Mouse (Mus musculus) gonadal fat pad, adult 2 months (tissue): ENCODE data around the gene Cdk2. TPM values are rescaled to one million over a fixed set of nuclear protein-coding genes. Genes with fewer than 3 reads are reported as not detected.
A peak's percentile ranks its signal among the peaks of the same experiment; 100 is the strongest.
"Not testable (repeated sequence)": the region's sequence is repeated elsewhere in the genome, so short reads cannot be mapped to it uniquely, and the experiment has no call there.

ENCODE experiments used
- DNase-seq: peaks from one replicate; pipeline ENCODE4 v3.0.0-alpha.2; 2012; ENCODE audit warnings: low read depth
- polyA plus RNA-seq: library from polyadenylated mRNA; depleted of rRNA; stranded (reverse); fragments of >200 nt; gene quantifications from 2 replicates; pipeline ENCODE4 v1.2.3, GENCODE M21; 2012; rRNA removed

The Cdk2 gene
- 19.5 and 23.5 TPM in 2 replicates for polyA plus RNA-seq

DNA sequence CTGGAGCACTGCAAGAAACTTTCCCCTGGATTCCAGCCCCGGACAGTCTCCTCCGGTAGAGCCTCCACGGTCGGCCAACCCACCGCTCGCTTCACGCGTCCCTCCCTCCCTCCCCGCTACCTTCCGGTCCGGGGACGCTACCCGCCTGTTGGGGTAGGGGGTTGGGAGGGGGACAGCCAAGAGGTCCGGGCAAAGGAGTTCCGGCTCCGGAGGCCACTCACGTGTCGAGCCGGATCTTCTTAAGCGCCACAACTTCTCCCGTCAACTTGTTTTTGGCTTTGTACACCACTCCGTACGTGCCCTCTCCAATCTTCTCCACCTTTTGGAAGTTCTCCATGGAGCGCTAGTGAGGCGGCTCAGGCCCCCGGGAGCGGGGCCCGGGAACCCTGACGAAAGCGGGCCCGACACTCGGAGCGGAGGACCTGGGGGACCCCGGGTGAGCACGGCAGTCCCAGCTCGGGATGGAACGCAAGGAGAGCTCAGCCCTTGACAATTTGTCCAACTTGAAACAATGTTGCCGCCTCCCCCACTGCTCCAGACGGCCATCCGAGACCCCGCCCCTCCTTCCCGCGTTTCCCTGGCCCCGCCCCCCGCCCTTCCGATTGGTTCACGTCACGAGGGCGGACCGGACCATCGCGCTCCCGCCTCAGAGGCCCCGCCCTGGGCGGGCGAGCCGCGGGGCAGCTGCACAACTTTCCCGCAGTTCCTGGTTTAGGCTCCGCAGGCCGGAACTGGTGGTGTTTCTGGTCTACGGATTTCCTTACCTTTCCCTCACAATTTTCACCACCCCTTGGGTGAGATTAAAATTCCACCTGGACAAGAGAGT is at the start of gene Cdk2:
TSS of gene Cdk2 (minus strand) at position 541 of the 826 bp plus-strand sequence.
- no peak for DNase-seq

DNA sequence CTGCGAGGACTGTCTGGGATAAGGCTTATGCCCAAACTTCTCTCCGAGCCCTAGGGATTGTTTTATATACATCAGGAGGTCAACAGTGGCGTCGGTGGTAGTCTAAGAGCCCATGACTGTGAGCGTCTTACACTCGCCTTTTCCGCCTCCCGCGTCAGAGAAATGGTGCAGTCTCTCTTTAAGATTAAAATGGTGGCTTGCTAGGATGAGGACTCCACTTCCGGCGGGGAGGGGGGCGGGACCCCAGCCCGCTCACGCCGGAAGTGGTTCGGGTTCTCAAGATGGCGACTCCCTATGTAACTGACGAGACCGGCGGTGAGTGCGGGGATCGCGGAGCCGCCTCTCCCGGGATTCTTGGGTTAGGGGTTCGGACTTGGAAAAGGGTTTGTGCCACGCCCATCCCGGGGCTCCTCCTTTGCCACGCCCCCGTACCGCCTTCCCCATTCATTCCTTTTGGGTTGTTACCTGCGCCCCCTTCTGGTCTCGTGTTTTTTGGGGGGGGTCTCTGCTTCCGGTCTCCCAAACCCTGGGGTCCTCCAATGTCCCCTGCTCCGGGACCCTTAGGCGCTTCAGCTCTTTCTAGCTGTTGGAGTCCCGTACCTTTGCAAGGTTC is 43.5 kb upstream of the Cdk2 start:
- no peak for DNase-seq

DNA sequence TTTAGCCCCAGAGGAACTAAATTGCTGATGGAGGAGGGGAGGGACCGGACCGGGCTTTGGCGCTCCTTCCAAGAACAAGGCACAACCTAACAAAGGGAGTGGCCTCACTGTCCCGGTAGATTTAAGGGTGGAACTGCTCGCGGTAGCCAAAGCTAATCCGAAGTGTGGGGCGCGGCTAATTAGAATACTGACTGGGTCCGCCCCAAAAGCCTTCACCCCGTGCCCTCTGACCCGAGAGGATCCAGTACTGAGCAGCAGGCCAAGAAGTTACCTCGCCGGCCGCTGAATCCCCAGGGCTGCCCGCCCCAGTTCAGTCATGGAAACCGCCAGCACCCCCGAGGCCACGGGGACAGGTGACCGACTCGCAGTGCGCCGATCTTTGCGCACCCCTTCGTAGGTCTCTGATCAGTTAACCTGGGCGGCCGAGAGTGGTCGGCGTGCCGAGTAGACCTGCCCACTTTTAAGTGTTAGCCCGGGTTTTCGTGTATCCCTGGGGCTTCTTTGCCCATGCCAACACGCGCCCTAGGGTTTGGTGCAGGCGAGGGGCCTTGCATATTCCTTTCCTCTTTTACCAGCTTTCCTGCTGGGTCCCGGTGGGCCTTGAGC is 42.9 kb upstream of the Cdk2 start, which contains the start of gene Pym1:
TSS of gene Pym1 (plus strand) at position 244 of the 606 bp plus-strand sequence.
- peak; percentile 94 for DNase-seq

DNA sequence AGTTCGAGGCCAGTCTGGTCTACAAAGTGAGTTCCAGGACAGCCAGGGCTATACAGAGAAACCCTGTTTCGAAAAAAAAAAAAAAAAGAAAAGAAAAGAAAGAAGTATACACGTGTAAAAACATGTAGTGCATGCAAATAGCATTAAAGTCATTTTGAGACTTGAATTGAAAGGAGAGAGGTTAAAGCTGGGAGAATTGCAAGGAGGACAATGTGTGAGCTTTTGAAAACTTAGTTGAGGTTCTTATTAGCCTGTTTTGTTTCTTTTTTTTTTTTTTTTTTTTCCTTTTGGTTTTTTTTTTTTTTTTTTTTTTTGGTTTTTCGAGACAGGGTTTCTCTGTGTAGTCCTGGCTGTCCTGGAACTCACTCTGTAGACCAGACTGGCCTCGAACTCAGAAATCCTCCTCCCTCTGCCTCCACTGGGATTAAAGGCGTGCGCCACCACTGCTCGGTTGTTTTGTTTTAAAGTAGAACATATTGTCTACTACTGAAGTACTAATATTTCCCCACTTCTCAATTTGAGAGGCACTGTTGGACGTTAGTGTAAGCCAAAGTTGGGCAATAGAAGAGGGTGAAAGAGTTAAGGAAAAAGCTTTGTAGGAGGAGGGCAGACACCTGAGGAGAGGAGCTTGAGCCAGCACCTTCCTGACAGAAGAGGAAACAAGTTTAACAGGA is 42.3 kb upstream of the Cdk2 start:
- no peak for DNase-seq

DNA sequence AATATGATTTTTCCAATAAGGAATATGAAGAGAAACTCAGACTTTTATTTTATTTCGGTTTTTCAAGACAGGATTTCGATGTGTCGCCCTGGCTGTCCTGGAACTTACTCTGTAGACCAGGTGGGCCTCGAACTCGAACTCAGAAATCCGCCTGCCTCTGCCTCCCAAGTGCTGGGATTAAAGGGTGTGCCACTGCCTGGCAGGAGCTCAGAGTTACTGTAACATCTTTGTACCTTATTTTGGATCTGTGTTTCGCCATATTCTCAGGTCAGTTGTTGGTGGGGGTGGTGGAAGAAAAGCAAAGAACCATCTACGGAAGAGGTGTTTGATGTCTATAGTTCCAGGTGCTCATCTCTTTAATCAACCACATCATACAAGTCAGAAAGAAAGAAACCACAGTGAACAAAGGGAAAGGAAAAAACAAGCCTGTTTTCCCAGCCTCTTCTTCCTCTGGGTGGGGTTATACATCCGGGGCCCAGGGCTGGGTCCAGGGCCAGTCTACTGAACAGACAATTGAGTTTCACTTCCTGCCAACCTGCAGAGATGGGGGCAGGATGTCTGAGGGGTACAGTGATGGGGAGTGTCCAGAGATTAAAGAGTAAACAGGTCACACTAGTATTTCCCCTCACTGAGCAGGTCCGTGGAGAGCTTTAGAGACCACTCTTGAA is 41.2 kb upstream of the Cdk2 start:
- DNase-seq = no peak

DNA sequence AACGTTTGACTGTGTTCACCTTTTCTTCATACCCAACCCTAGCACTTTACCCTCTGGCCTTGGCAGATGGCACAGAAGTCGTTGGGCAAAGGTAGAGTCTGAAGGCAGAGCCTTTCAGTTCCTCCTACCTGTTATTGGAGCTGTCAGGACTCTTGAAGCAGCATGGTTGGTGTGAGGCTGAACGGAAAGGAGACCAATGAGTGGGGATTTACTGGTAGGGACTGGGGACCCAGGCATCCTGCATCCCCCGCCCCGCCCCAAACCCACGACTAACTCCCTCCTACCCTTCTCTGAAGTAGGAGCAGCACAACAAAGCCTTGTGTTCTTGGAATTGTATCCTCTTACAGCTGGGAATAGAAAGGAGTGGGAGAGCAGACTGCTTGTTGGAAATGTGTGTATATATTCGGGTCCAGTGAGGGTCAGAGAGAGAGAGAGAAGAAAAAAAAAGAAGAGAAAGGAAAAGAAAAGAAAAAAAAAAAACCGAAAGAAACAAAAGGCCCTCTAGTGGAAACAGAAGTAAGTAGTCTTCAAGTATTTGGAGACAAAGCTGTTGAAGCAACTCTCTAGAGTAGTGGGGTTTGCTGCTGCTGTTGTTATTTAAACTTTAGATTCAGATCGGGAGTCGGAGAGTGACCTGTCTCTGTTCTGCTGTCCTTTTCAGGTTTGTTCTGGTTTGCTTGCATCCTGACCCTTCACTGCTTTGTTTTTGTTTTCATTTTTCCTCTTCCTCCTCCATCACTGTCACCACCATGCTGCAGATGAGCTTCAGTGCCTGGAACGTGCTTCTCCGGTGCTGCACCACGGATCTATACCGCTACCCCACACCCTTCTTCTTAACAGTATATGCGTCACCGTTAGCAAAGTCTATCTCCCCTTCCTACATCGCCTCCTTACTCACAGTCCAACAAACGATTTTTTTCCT is 40.1 kb upstream of the Cdk2 start, which contains the start of gene Dgka:
TSS of gene Dgka (minus strand) at position 176 of the 922 bp plus-strand sequence.
- DNase-seq = no peak

DNA sequence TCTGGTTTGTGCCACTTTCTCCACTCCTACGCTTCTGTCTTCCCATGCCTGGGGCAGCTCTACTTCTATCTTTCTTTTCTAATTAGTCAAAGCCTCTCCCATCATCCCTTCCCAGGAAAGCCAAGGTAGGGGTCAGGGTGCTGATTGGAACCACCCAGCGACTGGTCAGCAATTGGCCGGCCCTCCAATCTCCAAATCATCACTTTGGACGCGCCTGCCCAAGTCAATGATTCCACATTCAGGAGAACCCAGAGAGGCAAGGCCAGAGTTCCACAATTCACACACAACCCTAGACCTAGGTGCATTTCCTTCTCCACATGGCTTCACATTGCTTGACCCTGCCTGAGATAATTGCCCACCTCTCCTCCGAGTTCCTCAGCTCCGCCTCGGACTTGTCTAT is 39.4 kb upstream of the Cdk2 start:
- DNase-seq = no peak

DNA sequence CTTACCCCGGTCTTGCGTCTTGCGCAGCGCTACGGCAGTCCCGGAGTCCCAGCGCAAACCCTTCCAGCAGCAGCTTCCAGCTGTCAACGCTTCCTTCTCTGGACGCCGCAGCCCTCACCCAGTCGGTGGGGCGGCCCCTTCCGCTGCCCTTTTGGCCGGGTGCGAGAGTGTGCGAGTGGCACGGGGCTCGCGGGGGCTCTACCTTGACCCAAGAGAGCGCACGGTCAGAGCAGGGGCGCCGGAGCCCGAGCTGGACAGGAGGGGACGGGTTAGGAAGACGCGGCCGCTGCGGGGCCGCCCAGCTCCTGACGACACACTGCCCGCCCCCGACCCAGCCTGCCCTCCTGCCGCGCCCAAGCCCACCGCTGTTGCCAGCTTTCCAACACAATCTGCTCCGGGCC is 39.0 kb upstream of the Cdk2 start:
- DNase-seq = no peak

DNA sequence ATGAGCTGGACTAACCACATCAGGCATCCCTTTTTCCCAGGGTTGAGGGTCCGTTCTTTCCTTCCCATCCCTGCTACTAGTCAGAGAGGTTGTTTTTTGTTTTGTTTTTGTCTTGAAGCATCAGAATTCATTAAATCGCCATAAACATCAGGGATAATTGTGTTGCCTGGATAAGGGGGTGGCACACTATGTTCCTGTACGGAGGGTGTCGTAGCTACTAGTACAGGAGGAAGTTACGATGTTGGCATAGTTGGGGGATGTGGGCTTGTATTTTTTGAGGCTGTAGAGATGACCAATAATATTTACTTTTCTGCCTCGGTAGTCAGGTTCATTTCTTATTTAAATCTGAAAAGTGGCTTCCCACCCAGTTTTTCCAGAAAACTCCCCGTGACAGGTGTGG is 38.4 kb upstream of the Cdk2 start:
- DNase-seq = no peak

DNA sequence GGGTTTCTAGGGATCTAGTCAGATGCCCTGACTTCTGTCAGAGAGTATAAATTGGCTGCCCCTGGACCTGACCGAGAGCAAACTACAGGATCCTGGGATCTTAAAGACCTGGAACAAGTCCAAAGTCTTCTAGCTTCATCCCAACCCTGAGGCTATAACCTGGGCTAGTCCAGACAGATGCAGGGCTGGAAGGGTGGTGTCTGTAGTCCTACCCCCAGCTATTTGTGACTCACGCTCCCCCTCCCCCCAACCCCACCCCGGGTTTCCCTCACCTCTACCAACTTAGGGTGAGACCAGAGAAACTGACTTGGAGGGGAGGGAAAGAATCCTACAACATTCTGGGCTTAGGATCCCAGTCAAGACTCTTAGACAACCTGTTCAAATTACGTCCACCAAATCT is 37.8 kb upstream of the Cdk2 start:
- no peak for DNase-seq

DNA sequence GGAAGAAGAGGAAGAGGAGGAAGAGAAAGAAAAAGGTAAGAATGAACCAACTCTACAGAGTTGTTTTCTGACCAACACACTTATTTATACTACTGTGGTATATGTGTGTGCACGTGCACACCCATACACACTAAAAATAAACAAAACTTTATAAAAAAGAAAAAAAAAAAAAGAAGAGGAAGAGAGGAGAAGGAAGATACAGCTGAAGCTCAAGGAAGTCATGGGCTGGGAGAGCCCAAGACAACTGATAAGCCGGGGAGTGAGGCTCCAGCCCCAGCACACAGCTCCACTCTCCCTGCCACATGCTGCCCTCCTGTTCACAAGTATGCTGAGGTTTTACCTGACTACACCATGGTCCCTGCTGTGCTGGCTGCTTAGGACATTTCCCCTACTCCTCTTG is 35.5 kb upstream of the Cdk2 start:
- no peak for DNase-seq

DNA sequence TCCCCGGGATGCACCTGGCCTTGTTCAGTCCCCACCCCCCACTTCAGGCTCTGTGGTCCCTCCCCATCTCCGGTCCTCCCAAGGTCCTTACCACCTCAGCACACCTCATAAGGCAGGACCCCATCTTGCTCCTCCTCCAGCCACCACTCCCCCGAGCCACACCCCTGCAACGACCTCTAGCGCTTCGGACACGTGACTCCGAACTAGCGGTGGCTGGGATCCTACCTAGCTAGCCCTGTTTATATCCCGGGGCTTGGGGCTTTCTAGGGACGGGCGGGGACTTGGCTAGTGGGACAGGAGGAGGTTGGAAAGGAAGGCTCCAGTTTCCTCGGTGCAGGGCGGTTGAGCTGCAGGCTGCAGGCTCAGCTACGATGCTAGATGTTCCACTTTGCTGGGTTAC is 32.6 kb upstream of the Cdk2 start:
- no peak for DNase-seq

DNA sequence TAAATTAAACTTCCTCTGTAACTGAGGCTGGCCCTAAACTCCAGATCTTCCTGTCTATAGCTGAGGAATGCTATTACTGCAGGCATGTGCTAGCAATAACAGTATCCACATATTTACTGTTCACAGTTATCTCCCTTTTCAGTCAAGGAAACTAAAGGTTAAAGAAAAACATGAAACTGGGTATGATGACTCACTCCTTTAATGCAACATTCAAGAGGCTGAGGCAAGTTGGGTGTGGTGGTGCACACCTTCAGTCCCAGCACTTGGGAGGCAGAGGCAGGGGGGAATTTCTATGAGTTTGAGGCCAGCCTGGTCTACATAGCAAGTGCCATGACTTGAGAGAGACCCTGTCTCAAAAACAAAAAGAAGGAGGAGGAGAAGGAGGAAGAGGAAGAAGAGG is 27.2 kb upstream of the Cdk2 start:
- no peak for DNase-seq

DNA sequence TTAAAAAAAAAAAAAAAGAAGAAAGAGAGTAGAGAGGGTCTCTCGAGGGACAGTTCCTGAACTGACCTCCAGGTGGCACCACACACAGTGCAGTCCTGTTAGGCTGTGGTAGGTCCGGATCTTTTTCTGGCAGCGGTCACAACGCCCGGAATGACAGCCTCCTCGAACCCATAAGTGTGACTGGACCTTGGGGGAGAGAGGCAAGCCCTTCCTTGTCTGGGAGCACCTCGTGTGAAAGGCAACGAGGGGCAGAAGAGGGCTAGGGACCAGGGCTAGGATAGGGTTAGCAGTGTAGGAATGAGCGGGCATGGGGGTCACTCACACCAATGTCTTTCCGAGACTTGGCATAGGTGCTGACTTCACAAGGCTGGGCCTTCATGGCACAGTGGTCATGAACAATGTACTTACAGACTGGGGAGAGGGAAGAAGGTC is 26.2 kb upstream of the Cdk2 start:
- DNase-seq = no peak

DNA sequence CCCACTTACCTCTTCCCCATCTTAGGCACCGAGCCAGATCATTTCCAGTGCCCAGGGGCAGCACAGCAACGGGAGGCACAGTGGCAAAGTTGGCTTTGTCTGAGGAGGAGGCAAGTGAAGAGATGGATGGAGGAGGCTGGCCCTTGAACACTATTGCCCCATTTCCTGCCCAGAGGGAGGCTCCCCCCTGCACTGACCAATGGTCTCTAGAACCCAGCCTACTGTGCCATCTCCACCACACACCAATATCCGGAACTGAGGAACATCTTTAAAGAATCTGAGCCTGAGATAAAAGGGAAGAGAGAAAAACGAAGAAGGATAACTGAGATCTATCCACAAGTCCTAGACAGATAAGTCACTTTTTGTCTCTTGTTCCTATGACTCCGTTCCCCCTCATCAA is 23.2 kb upstream of the Cdk2 start:
- no peak for DNase-seq

DNA sequence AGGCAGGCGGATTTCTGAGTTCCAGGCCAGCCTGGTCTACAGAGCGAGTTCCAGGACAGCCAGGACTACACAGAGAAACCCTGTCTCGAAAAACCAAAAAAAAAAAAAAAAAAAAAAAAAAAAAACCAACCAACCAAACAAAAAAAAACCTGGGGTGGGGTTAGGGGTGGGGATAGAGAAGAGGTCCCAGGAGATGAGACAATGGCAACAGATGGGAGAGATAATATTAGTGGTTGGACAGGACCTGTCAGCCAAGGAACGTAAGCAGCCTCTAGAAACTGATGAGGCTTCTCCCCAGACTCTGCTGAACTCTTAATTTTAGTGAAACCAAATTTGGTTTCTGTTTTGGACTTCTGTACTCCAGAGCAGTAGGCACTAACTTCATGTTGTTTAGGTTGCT is 20.6 kb upstream of the Cdk2 start:
- DNase-seq = not testable (repeated sequence)

DNA sequence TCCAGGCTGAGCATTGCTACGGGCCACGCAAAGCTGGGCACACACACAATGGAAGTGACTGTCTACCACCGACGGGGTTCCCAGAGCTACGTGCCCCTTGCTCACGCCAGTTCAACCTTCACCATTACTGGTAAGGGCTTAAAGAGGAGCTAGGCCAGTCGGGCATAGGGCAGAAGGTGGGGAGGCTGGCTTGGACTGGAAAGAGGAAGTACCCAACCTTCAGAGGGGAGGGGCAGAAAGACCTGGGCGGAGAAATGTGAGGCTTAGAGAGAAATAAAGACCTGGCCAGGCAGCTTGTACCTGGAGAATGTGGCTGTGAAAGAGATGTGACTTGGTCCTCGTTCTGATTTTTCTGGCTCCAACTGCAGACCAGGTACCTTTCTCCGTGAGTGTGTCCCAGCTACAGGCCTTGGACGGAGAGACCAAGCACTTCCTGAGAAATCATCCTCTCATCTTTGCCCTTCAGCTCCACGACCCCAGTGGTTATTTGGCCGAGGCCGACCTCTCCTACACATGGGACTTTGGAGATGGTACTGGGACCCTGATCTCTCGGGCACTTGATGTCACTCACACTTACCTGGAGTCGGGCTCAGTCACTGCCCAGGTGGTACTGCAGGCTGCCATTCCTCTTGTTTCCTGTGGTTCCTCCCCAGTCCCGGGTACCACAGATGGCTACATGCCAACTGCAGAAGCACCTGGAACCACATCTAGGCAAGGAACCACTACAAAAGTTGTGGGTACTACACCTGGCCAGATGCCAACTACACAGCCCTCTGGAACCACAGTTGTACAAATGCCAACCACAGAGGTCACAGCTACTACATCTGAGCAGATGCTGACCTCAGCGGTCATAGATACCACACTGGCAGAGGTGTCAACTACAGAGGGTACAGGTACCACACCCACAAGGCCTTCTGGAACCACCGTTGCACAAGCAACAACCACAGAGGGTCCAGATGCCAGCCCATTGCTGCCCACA is 11.0 kb upstream of the Cdk2 start:
- DNase-seq = no peak

DNA sequence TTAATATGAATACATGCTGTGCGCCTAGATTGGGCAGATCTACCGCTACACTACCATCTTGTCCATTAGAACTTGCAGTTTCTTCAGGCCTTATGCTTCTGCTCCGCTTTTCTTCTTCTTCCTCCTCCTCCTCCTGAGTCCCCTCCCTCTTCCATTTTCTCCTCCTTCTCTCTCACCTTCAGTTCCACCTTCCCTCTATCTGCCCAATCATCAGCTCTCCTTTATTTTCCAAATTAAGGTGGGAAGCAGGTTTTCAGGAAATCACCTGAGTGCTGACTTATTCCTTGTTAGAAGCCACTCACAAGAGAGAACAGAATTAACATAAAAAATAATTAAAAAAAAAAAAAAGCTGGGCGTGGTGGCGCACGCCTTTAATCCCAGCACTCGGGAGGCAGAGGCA is 6.5 kb upstream of the Cdk2 start:
- DNase-seq = not testable (repeated sequence)

DNA sequence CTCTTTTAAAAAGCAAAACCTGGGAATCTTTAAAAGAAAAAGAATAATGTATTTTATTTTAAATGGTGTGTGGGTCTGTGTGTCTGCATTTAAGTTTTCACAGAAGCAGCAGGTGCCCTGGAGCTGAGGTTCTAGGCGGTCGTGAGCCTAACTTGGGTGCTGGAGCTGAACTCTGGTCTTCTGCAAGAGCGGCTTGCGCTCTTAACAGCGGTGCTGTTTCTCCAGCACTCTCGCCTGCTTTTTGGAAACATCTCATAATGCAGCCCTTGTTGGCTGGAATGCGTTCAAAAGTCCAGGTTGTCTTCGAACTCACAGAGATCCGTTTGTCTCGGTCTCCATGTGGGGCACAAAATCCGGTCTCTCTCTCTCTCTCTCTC is 474 bp upstream of the Cdk2 start:
- DNase-seq = no peak
